In genomic region chr6:51168775-51169695, GRCm38 (mm10) we compare ENCODE assay signal across 8 mouse cellular contexts.
DNase-seq lines count a peak whose midpoint lies in the region; ATAC-seq and TF ChIP-seq lines count a peak whose summit lies in the region.

No protein-coding gene starts in this region.

- peak; percentile 10; the same call in 1 of the 2 replicates for ATAC-seq in lung, embryonic 14.5 days (ENCODE audit: insufficient read depth)
- ATAC-seq in embryonic facial prominence, embryonic 15.5 days (ENCODE audit: insufficient number of reproducible peaks, low FRiP score, low TSS enrichment, low read depth): no peak
- ATAC-seq in liver, embryonic 12.5 days: peak; percentile 20; the same call in 1 of the 2 replicates
- ATAC-seq in neural tube, embryonic 11.5 days (ENCODE audit: insufficient read depth, low FRiP score, low TSS enrichment): peak; percentile 42; the same call in 1 of the 2 replicates
- ATAC-seq in erythroid progenitor cell, adult 5-6 weeks (replicated peaks; ENCODE audit: low FRiP score, poor library complexity, severe bottlenecking): no peak

- WGBS in lung, embryonic 14.5 days: 9% methylated on average over 38 of the region's 38 CpGs
- 16% methylated on average over 38 of the region's 38 CpGs for WGBS in embryonic facial prominence, embryonic 15.5 days
- 4% methylated on average over 38 of the region's 38 CpGs for WGBS in hindbrain, embryonic 10.5 days
- 8% methylated on average over 38 of the region's 38 CpGs for WGBS in liver, embryonic 12.5 days (ENCODE audit: insufficient replicate concordance)
- 3% methylated on average over 37 of the region's 38 CpGs for WGBS in neural tube, embryonic 11.5 days

- DNase-seq in lung, embryonic 14.5 days: peak; percentile 61
- DNase-seq in lung, postnatal 14 days: no peak
- peak; percentile 72 for DNase-seq in hindbrain, embryonic 10.5 days (ENCODE audit: low spot score)
- peak; percentile 80 for DNase-seq in neural tube, embryonic 11.5 days (ENCODE audit: low spot score)
- no peak for DNase-seq in right cerebral cortex, postnatal 14 days

- H3K9me3 ChIP-seq in lung, embryonic 14.5 days (ENCODE audit: low read depth, low read length): no peaks in the 10 kb centered on the region
- H3K9me3 ChIP-seq in embryonic facial prominence, embryonic 15.5 days (replicated peaks): no peaks in the 10 kb centered on the region
- H3K9me3 ChIP-seq in hindbrain, embryonic 10.5 days: no peaks in the 10 kb centered on the region
- H3K9me3 ChIP-seq in liver, embryonic 12.5 days (replicated peaks): no peaks in the 10 kb centered on the region
- H3K9me3 ChIP-seq in neural tube, embryonic 11.5 days (ENCODE audit: control insufficient read depth, low read length): no peaks in the 10 kb centered on the region

- TF ChIP-seq CTCF in lung, embryonic 14.5 days (IDR thresholded peaks at IDR 0.05; ENCODE audit: low read depth): no peak

- no peaks in the 10 kb centered on the region for H3K36me3 ChIP-seq in lung, embryonic 14.5 days (ENCODE audit: insufficient read depth)
- H3K36me3 ChIP-seq in embryonic facial prominence, embryonic 15.5 days: no peaks in the 10 kb centered on the region
- no peaks in the 10 kb centered on the region for H3K36me3 ChIP-seq in hindbrain, embryonic 10.5 days
- H3K36me3 ChIP-seq in liver, embryonic 12.5 days: no peaks in the 10 kb centered on the region
- no peaks in the 10 kb centered on the region for H3K36me3 ChIP-seq in neural tube, embryonic 11.5 days (ENCODE audit: control insufficient read depth, insufficient read depth, low read length)

- H3K4me3 ChIP-seq in lung, embryonic 14.5 days (ENCODE audit: low read depth, low read length): peak overlapping the region; percentile 25
- peak overlapping the region; percentile 29 for H3K4me3 ChIP-seq in embryonic facial prominence, embryonic 15.5 days (replicated peaks)
- peak overlapping the region; percentile 51 for H3K4me3 ChIP-seq in hindbrain, embryonic 10.5 days
- peak overlapping the region; percentile 60 for H3K4me3 ChIP-seq in liver, embryonic 12.5 days
- peak overlapping the region; percentile 28 for H3K4me3 ChIP-seq in neural tube, embryonic 11.5 days (ENCODE audit: low read depth, low read length)

- H3K27ac ChIP-seq in lung, embryonic 14.5 days (ENCODE audit: low read depth): peak overlapping the region; percentile 95
- H3K27ac ChIP-seq in embryonic facial prominence, embryonic 15.5 days (replicated peaks): peak overlapping the region; percentile 95
- H3K27ac ChIP-seq in hindbrain, embryonic 10.5 days: peak overlapping the region; percentile 97
- peak overlapping the region; percentile 91 for H3K27ac ChIP-seq in liver, embryonic 12.5 days
- H3K27ac ChIP-seq in neural tube, embryonic 11.5 days (ENCODE audit: low read depth, low read length): peak overlapping the region; percentile 86

- H3K4me1 ChIP-seq in lung, embryonic 14.5 days (ENCODE audit: insufficient read depth): peaks cover 10% of the 10 kb centered on the region
- peaks cover 46% of the 10 kb centered on the region for H3K4me1 ChIP-seq in embryonic facial prominence, embryonic 15.5 days
- H3K4me1 ChIP-seq in hindbrain, embryonic 10.5 days (replicated peaks): peaks cover 60% of the 10 kb centered on the region
- peaks cover 49% of the 10 kb centered on the region for H3K4me1 ChIP-seq in liver, embryonic 12.5 days
- H3K4me1 ChIP-seq in neural tube, embryonic 11.5 days (ENCODE audit: control insufficient read depth, insufficient read depth, low read length): peaks cover 33% of the 10 kb centered on the region

- H3K9ac ChIP-seq in lung, embryonic 14.5 days: peak overlapping the region; percentile 53
- H3K9ac ChIP-seq in embryonic facial prominence, embryonic 15.5 days: 0 out of 2 replicates have a peak overlapping the region, but pooled peaks have one; percentile 12
- H3K9ac ChIP-seq in liver, embryonic 12.5 days: peak overlapping the region; percentile 73
- peak overlapping the region; percentile 65 for H3K9ac ChIP-seq in neural tube, embryonic 11.5 days (ENCODE audit: low read length)

- peaks cover 10% of the 10 kb centered on the region; the same call in 1 of the 2 replicates for H3K27me3 ChIP-seq in lung, embryonic 14.5 days (ENCODE audit: insufficient read depth, low read length)
- H3K27me3 ChIP-seq in embryonic facial prominence, embryonic 15.5 days: peaks cover 3% of the 10 kb centered on the region; the same call in 1 of the 2 replicates
- H3K27me3 ChIP-seq in hindbrain, embryonic 10.5 days (ENCODE audit: insufficient read depth, poor library complexity, severe bottlenecking): peaks cover 8% of the 10 kb centered on the region
- peaks cover 28% of the 10 kb centered on the region for H3K27me3 ChIP-seq in liver, embryonic 12.5 days (replicated peaks)
- 0 out of 2 replicates have a peak, but pooled peaks cover 2% of the 10 kb centered on the region for H3K27me3 ChIP-seq in neural tube, embryonic 11.5 days (ENCODE audit: control insufficient read depth, insufficient read depth, low read length)

- peak overlapping the region; percentile 64 for H3K4me2 ChIP-seq in lung, embryonic 14.5 days
- H3K4me2 ChIP-seq in embryonic facial prominence, embryonic 15.5 days (replicated peaks): peak overlapping the region; percentile 49
- peak overlapping the region; percentile 92 for H3K4me2 ChIP-seq in liver, embryonic 12.5 days
- H3K4me2 ChIP-seq in neural tube, embryonic 11.5 days (ENCODE audit: low read depth): peak overlapping the region; percentile 67

Comparison
In these comparisons a context has a peak if more than half of its experiments do, and no peak if none do; other contexts are left out.
1. DNase-seq: peak in lung, embryonic 14.5 days (single experiment), hindbrain, embryonic 10.5 days (single experiment) and neural tube, embryonic 11.5 days (single experiment); none in lung, postnatal 14 days (single experiment) and right cerebral cortex, postnatal 14 days (single experiment).
2. ATAC-seq: peak in lung, embryonic 14.5 days (single experiment), liver, embryonic 12.5 days (single experiment) and neural tube, embryonic 11.5 days (single experiment); none in embryonic facial prominence, embryonic 15.5 days (single experiment) and erythroid progenitor cell, adult 5-6 weeks (single experiment).
3. H3K9ac ChIP-seq: peak in every context shown above with its lines; median percentile 73 in liver, embryonic 12.5 days; 65 in neural tube, embryonic 11.5 days; 53 in lung, embryonic 14.5 days; 12 in embryonic facial prominence, embryonic 15.5 days.
4. Peak in every context shown above with its lines, with median percentiles within 50 percentile points of each other: H3K27ac ChIP-seq, H3K4me2 ChIP-seq and H3K4me3 ChIP-seq.